Mouse (Mus musculus): ENCODE measurements around the gene Cfap161. TPM values are rescaled to one million over a fixed set of nuclear protein-coding genes. Genes with fewer than 3 reads are reported as not detected.

The Cfap161 gene
- under 1 TPM; 0.70 to 1.00 TPM for total RNA-seq (2021)
- long read RNA-seq, experiment 1, partial matches to known transcripts: 0 of 2 reads
- long read RNA-seq, experiment 1, other reads (novel, unspliced or antisense): 0 of 2 reads
- long read RNA-seq, experiment 2, partial matches to known transcripts: 0 of 1 reads
- long read RNA-seq, experiment 2, other reads (novel, unspliced or antisense): 1 of 1 reads

DNA sequence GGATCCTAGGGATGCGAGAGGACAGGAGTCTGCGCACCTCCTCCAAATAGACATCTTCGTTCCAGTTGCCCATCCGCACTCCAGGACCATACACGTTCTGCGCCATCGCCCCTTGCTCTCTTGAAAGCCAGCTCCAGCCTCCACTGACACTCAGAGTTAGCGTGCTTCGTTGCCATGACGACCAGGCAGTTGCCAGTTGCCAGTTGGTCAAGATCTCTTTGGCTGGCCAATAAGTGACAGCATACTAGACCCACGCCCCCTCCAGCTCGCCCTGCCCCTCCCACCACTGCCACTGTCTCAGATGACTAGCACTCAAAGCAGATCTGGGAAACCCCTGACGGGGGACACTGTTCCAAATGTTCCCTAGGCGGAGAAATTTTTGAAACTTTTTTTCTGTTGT is at the start of gene Cfap161:
Gene Cfap161, minus strand, starts transcription at position 176 of the 400 bp plus-strand sequence.
- no peak for DNase-seq (ENCODE audit: low spot score in 2 of 2)

DNA sequence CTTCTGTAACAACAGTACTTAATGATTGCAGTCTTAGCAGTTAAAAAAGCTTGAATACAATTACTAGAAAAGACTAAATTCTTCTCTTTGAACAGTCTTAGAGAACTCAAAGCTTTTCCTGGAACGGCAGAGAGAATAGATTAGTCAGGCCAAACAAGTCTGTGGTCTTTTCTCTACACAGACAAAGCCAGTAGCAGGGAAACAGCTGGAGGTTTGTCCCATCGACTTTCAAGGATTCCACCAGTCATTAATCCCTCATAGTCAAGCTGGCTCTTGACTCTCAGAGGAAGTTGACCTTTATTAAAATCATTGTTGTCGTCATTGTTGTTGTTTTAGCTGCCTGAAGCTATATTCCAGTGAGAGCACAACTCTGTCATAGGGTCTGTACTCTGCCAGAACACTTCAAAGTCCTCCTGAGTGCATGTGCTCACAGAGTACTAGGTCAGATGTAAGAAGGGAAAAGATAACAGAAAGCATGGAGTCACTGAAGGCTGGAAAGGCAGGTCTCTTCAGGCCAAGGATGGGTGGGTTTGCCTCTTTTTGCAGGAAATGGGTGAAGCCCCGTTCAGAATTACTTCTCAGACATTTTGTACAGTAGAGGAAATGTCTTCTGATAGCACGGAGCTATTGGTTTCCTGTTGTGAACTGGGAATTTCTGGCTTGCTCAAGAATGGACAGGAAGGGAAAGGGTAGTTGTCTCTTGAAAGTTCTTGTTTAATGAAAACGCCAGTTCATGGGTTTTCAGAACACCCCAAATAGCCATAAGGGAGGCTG is 48.0 kb upstream of the Cfap161 start:
- no peak for DNase-seq (ENCODE audit: low spot score in 2 of 2)

DNA sequence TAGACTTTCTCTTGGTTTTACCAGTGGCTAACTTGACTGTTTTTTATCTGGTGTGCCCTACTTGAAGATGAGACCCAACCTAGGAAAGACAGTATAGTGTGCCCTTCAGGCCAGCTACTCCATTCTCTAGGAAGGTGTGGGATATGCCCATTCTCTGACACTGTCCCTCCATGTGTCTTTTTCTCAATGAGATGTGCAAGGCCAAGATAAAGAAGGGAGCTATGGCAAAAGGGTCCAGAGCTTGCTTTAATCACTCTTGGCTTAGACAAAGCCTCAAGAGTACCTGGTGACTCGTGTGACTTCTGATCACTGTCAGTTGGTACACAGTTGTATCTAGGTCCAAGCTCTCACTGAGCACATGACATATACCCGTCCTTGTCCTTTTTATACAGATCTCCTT is 45.4 kb upstream of the Cfap161 start:
- no peak for DNase-seq (ENCODE audit: low spot score in 2 of 2)

DNA sequence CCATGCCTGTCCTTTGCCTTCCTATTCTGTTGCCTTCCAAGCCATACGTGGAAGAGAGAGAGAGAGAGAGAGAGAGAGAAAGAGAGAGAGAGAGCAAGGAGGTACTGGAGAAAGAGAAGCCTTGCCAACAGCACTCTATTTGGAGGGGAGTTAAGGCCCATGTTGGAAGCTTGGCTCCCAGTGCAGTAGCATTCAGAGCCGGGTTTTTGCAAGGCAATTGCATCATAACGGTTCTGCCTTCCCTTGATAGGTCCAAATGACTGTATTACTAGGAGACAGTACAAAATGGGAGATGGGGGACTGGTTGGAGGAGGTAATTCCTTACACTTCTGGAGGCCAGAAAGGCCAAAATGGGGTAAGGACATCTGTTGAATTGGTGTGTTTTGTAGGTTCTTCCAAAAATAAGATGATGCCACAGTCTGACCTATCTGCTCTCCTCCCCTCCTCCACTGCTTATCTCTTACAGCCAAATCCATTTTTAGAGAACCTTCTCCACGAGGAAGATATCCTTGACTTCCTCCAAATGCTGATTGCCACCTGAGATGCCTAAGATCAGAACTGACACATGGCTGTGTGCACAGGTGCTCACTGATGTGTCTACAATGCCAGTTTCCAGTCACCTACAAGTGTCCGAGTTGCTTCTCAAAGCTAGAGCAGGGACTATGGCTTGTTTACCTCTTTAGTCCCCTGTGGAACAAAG is 44.0 kb upstream of the Cfap161 start:
- no peak for DNase-seq (ENCODE audit: low spot score in 2 of 2)

DNA sequence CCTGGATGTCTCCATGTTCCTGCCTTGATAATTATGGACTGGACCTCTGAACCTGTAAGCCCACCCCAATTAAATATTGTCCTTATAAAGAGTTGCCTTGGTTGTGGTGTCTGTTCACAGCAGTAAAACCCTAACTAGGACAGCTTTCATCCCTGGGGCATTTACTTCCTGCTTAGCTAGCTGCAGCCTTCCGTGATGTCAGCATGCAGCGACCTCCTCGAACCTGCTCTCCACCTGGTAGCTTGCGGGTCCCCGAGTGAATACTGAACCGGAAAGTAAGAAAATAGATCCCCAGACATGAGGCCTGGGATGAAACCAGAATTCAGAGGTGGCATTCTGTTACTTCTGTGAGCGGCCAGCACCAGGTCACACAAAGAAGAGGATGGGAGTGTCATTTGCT is 34.7 kb upstream of the Cfap161 start:
- no peak for DNase-seq (ENCODE audit: low spot score in 2 of 2)

DNA sequence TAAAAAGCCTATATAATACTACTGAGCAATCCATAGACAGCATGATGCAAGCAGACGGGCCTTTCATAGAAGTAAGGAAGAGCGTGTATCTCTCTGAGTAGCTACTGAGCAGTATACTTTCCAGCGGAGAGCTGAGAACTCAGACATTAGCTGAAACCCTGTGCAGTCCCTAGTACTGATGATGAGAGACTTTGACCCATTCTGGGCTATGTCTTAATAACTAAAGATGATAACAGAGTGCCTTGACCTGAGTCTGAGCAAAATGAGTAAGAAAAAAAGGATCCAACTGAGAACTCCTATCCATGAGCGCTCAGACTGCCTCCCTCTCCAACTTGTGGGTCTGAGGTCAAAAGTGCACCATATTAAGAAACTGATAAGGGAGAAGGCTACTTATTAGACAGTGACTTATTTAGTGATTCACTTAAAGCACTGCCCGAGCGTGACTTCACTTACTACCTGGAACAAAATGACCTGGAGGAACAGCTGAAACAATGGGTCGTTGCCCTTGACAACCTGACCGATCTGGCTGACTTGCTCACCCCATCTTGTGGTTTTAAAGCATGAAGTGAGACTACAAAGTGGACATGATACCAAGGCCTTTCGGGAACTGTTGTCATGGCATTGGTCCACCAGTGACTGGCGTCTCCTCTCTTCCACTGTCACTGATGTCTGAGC is 32.9 kb upstream of the Cfap161 start:
- DNase-seq (ENCODE audit: low spot score in 2 of 2): no peak

DNA sequence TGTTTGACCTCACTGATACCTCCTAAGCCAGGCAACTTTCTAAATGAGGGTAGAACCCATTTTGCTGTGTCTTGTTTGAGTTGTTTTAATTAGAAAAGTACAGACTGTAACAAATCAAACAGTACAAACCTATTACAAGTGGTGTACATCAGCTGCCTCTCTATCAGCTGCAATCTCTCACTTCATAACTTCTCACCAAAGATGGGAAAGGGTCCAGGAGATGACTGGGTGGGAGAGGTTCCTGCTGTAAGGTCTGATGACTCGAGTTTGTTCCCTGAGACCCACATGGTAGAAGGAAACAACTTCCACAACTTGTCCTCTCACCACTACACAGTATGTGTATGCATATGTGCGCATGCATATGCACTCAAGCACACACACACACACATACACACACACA is 32.1 kb upstream of the Cfap161 start:
- DNase-seq (ENCODE audit: low spot score in 2 of 2): no peak

DNA sequence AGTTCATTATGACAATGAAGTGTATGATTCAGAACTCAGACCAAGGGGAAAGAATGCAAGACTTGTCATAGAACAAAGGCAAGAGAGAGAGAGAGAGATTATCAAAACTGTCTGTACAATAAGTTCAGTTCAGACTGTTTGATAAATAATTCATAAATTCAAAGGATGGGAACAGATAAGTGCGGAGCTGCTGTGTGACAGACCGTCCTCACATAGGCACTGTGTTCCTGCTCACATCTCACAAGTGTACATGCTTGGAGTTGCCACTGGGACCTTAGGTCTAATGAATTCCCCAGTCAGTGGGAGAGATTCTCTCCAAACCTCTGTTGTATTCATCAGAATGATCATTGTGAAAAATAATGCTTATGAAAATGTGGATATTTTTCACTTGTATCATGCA is 27.3 kb upstream of the Cfap161 start:
- no peak for DNase-seq (ENCODE audit: low spot score in 2 of 2)

DNA sequence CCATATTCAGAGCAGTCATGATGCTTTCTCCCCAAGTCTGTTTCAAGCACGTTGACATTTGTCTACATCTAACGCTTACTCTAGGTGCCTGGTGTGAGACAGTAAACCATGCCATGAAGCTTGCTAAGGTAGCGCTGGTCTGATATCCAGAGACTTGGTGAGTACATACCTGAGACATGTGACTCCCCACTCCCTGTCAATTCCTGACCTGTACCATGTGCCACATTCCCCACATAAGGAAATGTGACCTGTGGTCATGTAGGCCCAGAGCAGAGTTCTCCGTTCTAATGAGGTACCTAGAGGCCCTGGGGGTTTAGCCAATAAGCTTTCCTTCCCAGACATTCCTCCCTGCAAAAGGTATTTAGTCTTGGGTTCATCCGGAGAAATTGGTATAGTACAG is 22.2 kb upstream of the Cfap161 start:
- no peak for DNase-seq (ENCODE audit: low spot score in 2 of 2)

DNA sequence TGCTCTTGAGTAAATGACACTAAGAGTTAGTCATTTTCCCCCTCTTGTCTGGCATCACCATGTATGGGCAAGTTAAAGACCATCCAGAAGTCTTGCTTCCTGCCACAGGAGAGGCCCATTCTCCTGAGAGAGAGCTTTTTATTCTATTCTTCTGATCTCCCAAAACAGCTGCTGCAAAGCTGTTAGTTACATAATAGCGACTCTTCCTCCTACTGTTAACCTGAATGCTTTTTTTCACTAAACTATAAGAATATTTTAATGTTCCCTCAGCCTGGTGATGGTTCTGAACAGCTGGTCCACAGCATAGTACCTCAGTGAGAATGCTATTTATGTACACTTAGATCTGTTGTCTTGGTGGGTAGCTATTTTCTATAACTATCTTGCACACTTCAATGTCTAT is 21.0 kb upstream of the Cfap161 start:
- DNase-seq (ENCODE audit: low spot score in 2 of 2): peak in 1 of 2 experiments; percentile 23

DNA sequence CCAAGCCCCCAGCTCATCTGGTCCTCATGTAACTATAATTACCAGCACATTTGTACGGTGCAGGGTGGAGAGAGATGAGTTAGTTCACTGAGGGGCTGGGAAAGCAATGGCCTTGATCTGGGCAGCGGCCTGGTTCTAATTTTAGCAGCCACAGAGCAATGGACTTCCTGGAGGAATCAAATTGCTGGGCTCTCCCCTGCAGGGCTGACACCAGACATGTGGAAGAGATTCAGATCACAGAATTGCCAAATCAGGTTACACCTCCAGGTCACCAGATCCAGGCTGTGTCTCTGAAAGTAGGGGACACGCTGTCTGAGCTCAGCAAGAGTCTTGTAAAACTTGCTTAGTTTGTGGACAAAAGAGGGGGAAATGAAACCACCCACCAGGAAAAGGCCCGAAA is 19.3 kb upstream of the Cfap161 start:
- DNase-seq (ENCODE audit: low spot score in 2 of 2): no peak

DNA sequence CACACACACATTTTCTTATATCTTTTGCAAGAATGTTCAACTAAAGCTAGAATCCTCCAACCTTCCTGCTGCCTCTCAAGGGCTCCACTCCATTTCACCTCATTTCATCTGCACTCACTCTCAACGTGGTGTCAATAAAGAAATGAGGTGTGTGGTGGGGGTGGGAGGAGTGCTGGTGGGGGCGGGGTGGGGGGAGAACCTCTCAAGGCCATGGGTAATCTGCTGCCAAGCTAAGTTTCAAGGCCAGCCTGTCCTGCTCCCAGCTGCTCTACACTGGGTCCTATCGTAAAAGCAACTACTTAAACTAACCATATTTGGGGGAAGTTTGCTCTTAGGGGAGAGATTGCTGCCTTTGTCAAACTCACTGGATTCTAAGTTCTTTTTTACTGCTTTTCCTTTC is 18.8 kb upstream of the Cfap161 start:
- DNase-seq (ENCODE audit: low spot score in 2 of 2): no peak

DNA sequence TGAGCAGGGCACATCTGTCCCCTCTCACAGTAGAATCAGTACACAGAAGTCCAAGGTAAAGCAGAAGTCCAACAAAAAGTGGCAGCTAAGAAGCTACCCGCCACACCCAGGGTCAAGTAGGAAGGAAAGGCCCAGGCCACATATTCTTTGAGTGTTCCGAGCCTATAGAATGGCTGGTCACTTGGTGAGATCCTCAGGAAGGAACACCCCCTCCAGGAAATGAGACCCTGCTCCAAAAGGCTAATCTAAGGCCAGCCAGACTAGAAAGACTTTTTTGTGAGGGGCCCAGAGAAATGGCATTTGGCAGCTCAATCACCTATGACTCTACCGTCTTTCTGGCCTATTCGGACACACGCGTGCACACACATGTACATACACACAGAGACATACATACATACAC is 18.3 kb upstream of the Cfap161 start:
- no peak for DNase-seq (ENCODE audit: low spot score in 2 of 2)

DNA sequence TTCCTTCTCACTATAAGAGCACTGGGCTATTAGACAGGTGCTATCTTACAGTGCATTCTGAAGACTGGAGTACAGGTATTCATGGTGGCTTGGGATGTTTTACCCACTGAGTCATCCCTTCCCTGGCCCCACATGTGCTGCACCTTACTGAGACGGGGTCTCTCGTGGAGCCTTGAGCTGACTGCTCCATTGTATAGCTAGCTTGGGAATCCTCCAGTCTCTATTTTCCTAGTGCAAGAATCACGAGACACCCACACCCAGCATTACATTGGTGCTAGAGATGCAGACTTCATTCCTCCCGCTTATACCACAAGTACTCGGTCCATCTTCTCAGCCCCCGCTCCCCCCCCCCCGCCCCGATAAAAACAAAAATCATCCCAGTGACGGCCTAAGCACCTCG is 17.9 kb upstream of the Cfap161 start:
- no peak for DNase-seq (ENCODE audit: low spot score in 2 of 2)

DNA sequence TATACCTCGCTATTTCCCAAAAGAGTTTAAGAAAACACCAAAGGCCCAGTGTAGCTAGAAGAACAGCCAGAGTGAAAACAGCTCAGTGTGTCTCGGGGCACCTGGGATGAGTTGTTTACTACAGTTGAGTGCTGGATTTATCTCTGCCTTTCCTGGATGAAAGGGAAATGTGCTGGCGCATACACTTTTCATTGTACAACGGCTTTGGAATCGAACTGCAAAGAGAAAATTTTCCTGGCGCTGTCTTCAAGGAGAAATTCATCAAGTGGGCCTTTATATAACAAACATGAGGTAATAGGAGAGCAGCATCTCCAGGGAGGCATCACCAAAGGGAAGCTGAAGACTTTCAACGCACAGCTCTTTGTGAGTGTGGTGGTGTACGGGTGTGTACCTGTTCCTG is 17.2 kb upstream of the Cfap161 start:
- no peak for DNase-seq (ENCODE audit: low spot score in 2 of 2)

DNA sequence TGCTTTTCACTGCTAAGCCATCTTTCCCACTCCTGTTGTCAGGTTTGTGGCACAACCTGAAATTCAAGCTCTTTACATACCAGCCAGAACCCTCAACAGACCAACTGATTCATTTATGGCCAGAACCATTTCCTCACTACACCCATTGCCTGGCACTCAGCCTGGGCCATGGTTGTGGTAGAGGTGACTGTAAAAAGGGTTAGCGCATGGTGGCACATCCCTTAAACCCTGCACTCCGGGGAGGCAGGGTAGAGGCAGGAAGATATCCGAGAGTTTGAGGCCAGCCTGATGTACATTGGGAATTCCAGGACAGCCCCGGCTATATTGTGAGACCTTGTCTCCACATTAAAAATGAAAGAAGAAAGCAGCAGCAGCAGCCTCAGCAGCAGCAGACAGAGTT is 16.8 kb upstream of the Cfap161 start:
- no peak for DNase-seq (ENCODE audit: low spot score in 2 of 2)

DNA sequence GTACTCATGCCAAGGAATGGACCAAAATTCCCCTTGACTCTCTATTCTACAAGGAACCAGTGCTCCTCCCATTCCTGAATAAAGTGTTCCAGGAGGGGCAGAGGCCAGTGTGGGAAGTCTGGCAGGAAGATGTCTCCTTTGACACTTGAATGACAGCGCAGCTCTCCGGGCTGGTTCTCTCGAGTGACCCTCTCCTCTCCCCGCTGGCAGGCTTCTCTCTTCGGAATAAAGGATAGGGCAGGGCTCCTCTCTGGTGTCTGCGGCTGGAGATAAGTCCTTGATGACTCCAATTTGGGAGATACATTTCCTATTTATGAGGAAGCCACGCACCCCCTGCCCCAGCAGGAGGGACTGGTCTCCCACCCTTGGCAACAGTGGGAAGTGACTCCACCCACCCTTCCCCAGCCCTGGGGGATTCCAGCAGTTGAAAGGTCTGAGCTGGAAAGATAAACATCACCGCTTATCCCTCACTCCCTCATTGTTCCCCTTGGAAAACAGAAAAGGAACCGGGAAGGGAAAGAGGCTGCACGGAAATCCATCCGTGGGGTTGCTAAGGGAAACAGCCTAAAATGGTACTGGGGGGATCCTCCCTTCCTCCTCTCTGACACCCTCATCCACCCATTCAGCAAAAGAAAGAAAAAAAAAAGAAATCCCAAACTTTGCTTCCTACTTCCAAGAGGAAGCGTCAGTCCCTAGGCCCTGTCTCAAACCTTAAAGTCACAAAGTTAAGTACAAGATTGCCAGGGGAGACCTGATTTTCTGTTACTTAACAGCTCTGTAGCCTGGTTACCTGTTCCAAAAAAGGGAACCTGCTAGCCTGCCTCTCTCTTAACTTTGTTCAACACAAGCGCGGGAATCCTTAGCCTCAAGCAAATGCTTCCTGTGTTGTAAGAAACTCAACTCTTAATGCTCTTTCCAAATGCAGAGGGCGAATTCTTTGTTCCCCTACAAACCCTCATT is 15.7 kb upstream of the Cfap161 start:
- no peak for DNase-seq (ENCODE audit: low spot score in 2 of 2)

DNA sequence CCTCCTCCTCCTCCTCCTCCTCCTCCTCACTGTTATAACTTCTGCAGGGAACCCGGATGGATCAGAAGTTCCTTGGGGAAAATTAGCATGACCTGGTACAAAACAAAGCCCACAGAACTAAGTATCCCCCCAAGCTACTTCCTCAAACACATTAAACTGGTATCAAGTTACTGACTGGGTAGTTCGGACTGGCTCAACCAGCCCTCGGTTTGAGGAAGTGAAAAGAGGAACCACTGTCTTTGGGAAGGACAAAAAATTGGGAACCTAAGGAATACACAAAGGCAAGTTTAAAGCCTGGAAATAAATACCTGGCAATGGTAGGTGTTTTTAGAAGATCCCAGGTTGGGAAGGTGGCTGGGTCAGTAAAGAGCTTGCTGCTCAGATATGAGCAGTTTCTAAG is 15.0 kb upstream of the Cfap161 start:
- DNase-seq (ENCODE audit: low spot score in 2 of 2): no peak

DNA sequence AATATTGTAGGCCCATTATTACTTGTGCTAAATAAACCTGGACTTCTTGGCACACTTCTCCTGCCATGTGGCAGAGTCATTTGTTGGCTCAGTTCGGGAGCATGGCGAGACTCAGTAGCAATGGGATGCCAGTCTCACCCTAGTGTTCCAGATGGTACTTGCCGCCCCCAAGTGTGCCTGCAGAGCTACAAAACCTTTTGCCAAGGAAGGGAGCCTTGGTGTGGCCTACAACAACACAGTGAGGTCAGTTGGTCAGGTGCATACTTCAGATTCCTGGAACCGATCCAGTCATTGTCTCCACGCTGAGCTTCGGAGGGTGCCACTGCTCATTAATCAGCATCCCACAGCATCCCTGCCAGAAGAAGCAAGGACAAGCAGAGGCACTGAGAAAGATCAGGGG is 14.4 kb upstream of the Cfap161 start:
- DNase-seq (ENCODE audit: low spot score in 2 of 2): peak; percentile 66 to 75

DNA sequence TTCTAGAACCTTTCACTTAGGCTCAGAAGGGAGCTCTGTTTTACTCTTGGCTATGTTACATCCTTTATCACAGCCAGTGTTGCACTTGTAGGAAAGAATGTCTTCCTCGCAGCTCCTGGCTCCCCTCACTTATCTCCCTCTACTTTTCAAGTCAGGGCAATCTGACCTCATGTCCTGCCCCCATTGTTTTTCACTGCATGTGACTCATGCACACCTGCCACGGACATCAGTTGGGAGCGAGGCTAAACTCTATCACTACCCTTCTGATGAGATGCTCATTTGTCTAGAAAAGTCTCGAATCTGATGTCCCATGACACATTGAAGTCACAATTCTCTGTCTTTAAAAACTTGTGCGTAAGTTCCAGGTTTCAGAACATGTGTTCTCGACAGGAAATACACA is 12.3 kb upstream of the Cfap161 start:
- DNase-seq (ENCODE audit: low spot score in 2 of 2): no peak

DNA sequence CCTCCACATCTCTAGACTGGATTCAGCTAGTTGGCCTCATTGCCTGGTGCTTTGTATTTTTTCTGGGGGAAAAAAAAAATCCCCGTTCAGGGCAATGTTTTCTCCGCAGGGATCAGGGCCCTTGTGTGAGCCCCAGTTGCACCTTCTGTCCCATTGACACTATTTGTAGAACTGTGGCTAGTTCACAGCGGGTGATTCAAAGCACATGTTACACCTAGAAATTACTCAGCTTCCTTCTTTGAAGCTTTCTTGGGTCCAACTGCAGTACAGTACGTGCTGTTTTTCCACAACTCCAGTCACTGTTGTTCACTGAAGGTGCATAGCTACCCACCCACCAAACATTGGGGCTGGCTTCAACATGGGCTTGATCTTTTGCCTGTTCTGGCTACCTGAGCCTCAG is 9.1 kb upstream of the Cfap161 start:
- no peak for DNase-seq (ENCODE audit: low spot score in 2 of 2)
